Mouse (Mus musculus) midbrain, embryonic 15.5 days (tissue): ENCODE measurements around the gene Fam178b. TPM values are rescaled to one million over a fixed set of nuclear protein-coding genes. Genes with fewer than 3 reads are reported as not detected.
"Not testable (repeated sequence)": the region's sequence is repeated elsewhere in the genome, so short reads cannot be mapped to it uniquely, and the experiment has no call there.

Experiments
- ATAC-seq: fragments of 200-750 bp; cut with Nextera tagmentation; replicated peaks from 2 replicates; pipeline ENCODE4 v1.8.0; 2017; ENCODE audit warnings: moderate TSS enrichment
- H3K27ac ChIP-seq: fragments of 300-500 bp; sonication (generic); 2 replicates; pipeline ENCODE4 v1.5.1; 2015; ENCODE audit warnings: mild to moderate bottlenecking, inconsistent platforms
- H3K27me3 ChIP-seq: fragments of 300-500 bp; sonication (generic); replicated peaks from 2 replicates; pipeline ENCODE4 v1.6.1; 2015; ENCODE audit warnings: inconsistent platforms
- H3K36me3 ChIP-seq: fragments of 300-500 bp; sonication (generic); replicated peaks from 2 replicates; pipeline ENCODE4 v1.6.1; 2015; ENCODE audit warnings: inconsistent platforms
- H3K4me1 ChIP-seq: fragments of 300-500 bp; sonication (generic); 2 replicates; pipeline ENCODE4 v1.6.1; 2015; ENCODE audit warnings: inconsistent platforms
- H3K4me2 ChIP-seq: fragments of 300-500 bp; sonication (generic); 2 replicates; pipeline ENCODE4 v1.6.1; 2015; ENCODE audit warnings: inconsistent platforms, mild to moderate bottlenecking, moderate library complexity
- H3K4me3 ChIP-seq: fragments of 300-500 bp; sonication (generic); 2 replicates; pipeline ENCODE4 v1.5.1; 2015; ENCODE audit warnings: mild to moderate bottlenecking, inconsistent platforms
- H3K9ac ChIP-seq: fragments of 300-500 bp; sonication (generic); 2 replicates; pipeline ENCODE4 v1.6.1; 2015; ENCODE audit warnings: mild to moderate bottlenecking, inconsistent platforms
- H3K9me3 ChIP-seq: fragments of 300-500 bp; sonication (generic); 2 replicates; pipeline ENCODE4 v1.6.1; 2016; ENCODE audit warnings: inconsistent platforms
- WGBS: fragments of 180-500 bp; shearing (Covaris S2); methylation state at CpG from one replicate; pipeline ENCODE4 v1.1.7; 2015; ENCODE audit warnings: mixed read lengths; 5-methylcytosine and 5-hydroxymethylcytosine counted together
- polyA plus RNA-seq: library from polyadenylated mRNA; unstranded; fragments of >200 nt; fragmentation: Nextera tagmentation; extraction: Ambion mirVana; gene quantifications from 2 replicates; pipeline ENCODE4 v1.2.1, GENCODE M21; 2015

Gene Fam178b
- polyA plus RNA-seq, 1 experiment from 2014 or later: not detected

- peaks cover 23% of the 10 kb centered on the region; the same call in 1 of the 2 replicates for H3K36me3 ChIP-seq
- no peak for ATAC-seq
- no peak within 1 kb of the TSS for H3K9ac ChIP-seq
- no peaks in the 10 kb centered on the region for H3K27me3 ChIP-seq
- H3K4me1 ChIP-seq: no peaks in the 10 kb centered on the region
- H3K4me2 ChIP-seq: no peak within 1 kb of the TSS
- no peak within 1 kb of the TSS for H3K4me3 ChIP-seq
- H3K27ac ChIP-seq: no peak within 1 kb of the TSS
- WGBS: 72% methylated on average over 9 of the region's 9 CpGs
- H3K9me3 ChIP-seq: no peaks in the 10 kb centered on the region
These were observed 143.8 kb downstream of the Fam178b start, which contains the start of gene Gm42417 for GRCm38 (mm10) chr1:36539186-36539585. Gene Gm42417 (minus strand): TSS chr1:36539429.

GRCm38 (mm10) chr1:36538727-36539126 is 144.3 kb downstream of the Fam178b start:
- no peak overlapping the region for H3K27ac ChIP-seq
- H3K27me3 ChIP-seq: no peaks in the 10 kb centered on the region
- H3K9me3 ChIP-seq: no peaks in the 10 kb centered on the region
- H3K36me3 ChIP-seq: peaks cover 23% of the 10 kb centered on the region; the same call in 1 of the 2 replicates
- no peaks in the 10 kb centered on the region for H3K4me1 ChIP-seq
- H3K4me2 ChIP-seq: no peak overlapping the region
- H3K9ac ChIP-seq: no peak overlapping the region
- H3K4me3 ChIP-seq: no peak overlapping the region
- ATAC-seq: no peak
- 85% methylated on average over 4 of the region's 4 CpGs for WGBS

- H3K9me3 ChIP-seq, H3K4me3 ChIP-seq, H3K27me3 ChIP-seq, ATAC-seq, H3K27ac ChIP-seq, H3K9ac ChIP-seq, H3K4me1 ChIP-seq, H3K4me2 ChIP-seq: not testable (repeated sequence)
- H3K36me3 ChIP-seq: peaks cover 20% of the 10 kb centered on the region; the same call in 1 of the 2 replicates
- WGBS: 94% methylated on average over 9 of the region's 9 CpGs
These were observed 146.2 kb downstream of the Fam178b start, which contains the start of gene Ankrd23 for GRCm38 (mm10) chr1:36536783-36537182. Gene Ankrd23 (minus strand): TSS chr1:36536883.

DNA sequence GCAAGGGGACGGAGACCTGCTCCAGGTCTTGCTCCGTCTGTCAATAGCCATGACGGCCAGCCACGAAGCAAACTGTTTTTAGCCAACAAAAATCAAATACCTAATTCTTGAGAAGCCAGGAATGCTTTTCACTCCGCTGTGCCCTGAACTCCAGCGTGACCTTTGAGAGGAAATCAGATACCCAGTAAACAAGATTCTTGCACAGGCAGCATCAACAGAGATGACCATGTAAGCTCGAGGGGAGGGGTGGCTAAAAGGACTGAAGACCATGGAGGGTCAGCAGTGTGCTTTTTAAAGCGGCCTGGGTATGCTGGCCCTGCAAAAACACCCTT is 146.6 kb downstream of the Fam178b start:
- no peak overlapping the region for H3K9ac ChIP-seq
- H3K4me2 ChIP-seq: no peak overlapping the region
- no peaks in the 10 kb centered on the region for H3K4me1 ChIP-seq
- H3K9me3 ChIP-seq: no peaks in the 10 kb centered on the region
- no peaks in the 10 kb centered on the region for H3K27me3 ChIP-seq
- H3K36me3 ChIP-seq: peaks cover 17% of the 10 kb centered on the region; the same call in 1 of the 2 replicates
- no peak overlapping the region for H3K4me3 ChIP-seq
- no peak overlapping the region for H3K27ac ChIP-seq
- WGBS: 88% methylated on average over 8 of the region's 8 CpGs
- ATAC-seq: no peak

GRCm38 (mm10) chr1:36535477-36536396 is 147.2 kb downstream of the Fam178b start:
- Histone ChIP-seq H3K4me3 (no peak overlapping the region), H3K4me1 (no peaks in the 10 kb centered on the region), H3K36me3 (peaks cover 15% of the 10 kb centered on the region; the same call in 1 of the 2 replicates), H3K9me3 (no peaks in the 10 kb centered on the region), H3K9ac (no peak overlapping the region), H3K27me3 (no peaks in the 10 kb centered on the region), H3K4me2 (no peak overlapping the region), H3K27ac (no peak overlapping the region)
- no peak for ATAC-seq
- WGBS: 86% methylated on average over 11 of the region's 11 CpGs

GRCm38 (mm10) chr1:36534595-36535058 is 148.4 kb downstream of the Fam178b start:
- Histone ChIP-seq H3K36me3 (peaks cover 13% of the 10 kb centered on the region; the same call in 1 of the 2 replicates), H3K4me3 (no peak overlapping the region), H3K4me1 (no peaks in the 10 kb centered on the region), H3K9me3 (no peaks in the 10 kb centered on the region), H3K27me3 (no peaks in the 10 kb centered on the region), H3K9ac (no peak overlapping the region), H3K4me2 (no peak overlapping the region), H3K27ac (no peak overlapping the region)
- no peak for ATAC-seq
- WGBS: 84% methylated on average over 6 of the region's 6 CpGs

- Histone ChIP-seq H3K27me3 (no peaks in the 10 kb centered on the region), H3K9ac (no peak overlapping the region), H3K4me3 (no peak overlapping the region), H3K4me1 (no peaks in the 10 kb centered on the region), H3K9me3 (no peaks in the 10 kb centered on the region), H3K27ac (no peak overlapping the region), H3K36me3 (peaks cover 8% of the 10 kb centered on the region; the same call in 1 of the 2 replicates), H3K4me2 (no peak overlapping the region)
- WGBS: 82% methylated on average over 6 of the region's 6 CpGs
- ATAC-seq: no peak
These were observed 149.4 kb downstream of the Fam178b start for GRCm38 (mm10) chr1:36533546-36533945.

GRCm38 (mm10) chr1:36531461-36531860 is 151.5 kb downstream of the Fam178b start:
- 91% methylated on average over 12 of the region's 12 CpGs for WGBS
- ATAC-seq: no peak
- Histone ChIP-seq H3K27me3 (no peaks in the 10 kb centered on the region), H3K4me2 (no peak overlapping the region), H3K9me3 (no peaks in the 10 kb centered on the region), H3K9ac (no peak overlapping the region), H3K4me1 (no peaks in the 10 kb centered on the region), H3K36me3 (peaks cover 8% of the 10 kb centered on the region; the same call in 1 of the 2 replicates), H3K4me3 (no peak overlapping the region), H3K27ac (no peak overlapping the region)

DNA sequence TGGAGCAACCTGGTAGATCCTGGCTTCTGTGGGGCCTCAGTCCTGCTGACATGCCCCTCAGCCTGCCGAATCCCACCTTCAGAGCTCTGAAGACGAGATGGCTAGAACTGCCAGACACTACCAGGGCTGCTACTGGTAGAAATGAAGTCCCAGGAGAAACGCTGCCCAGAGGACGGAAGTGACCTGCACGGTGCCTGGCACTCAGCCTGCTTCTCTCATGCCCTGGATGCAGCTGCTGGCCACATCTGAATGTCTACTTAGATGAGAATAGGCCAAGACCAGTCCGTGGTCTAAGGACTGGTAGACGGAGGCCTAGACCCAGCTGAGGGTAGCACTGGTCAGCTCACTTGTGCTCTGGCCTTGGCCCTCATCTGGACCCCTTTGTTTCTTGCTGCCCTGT is 152.0 kb downstream of the Fam178b start:
- Histone ChIP-seq H3K4me1 (no peaks in the 10 kb centered on the region), H3K9me3 (no peaks in the 10 kb centered on the region), H3K27ac (no peak overlapping the region), H3K9ac (no peak overlapping the region), H3K27me3 (no peaks in the 10 kb centered on the region), H3K4me2 (no peak overlapping the region), H3K36me3 (peaks cover 11% of the 10 kb centered on the region; the same call in 1 of the 2 replicates), H3K4me3 (no peak overlapping the region)
- 91% methylated on average over 7 of the region's 7 CpGs for WGBS
- ATAC-seq: no peak

DNA sequence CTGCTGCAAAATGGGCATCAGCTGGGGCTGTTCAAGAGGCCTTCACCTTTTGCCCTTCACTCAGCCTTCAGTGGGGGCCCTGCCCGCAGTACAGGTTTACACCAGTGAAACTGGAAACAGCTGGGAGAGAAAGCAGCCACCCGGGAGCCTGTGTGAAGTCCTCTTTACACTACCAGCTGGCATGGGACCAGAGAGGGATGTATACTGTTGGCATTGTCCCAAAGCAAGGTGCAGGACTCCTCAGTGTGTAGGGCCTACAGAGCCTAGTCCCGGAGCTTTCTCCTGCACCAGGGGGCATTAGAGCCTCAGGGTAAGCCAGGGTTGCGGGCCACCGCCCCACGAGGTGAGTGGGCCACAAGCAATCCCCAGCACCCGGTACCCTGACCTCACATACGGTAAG is 152.5 kb downstream of the Fam178b start:
- WGBS: 79% methylated on average over 8 of the region's 8 CpGs
- no peak overlapping the region for H3K27ac ChIP-seq
- ATAC-seq: no peak

DNA sequence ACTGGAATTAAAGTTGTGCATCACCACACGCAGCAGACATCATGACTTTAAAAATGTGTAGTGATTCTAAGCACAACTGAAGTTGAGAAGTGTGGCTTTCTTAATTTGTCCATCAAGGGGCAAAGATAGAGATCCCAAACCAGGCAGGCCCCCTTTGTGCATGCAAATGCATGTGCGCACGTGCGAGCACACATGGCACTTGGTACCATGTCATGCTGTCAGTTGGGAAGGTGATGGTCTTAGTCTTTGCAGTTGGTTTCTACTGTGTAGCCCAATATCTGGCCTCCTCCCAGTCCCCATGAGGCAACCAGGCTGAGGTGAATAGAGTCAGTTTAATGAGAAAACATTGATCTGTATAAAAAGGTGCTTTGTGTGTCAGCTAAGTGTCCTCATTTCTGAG is 153.1 kb downstream of the Fam178b start:
- Histone ChIP-seq H3K4me2 (no peak overlapping the region), H3K27ac (no peak overlapping the region), H3K4me1 (no peaks in the 10 kb centered on the region), H3K36me3 (peaks cover 22% of the 10 kb centered on the region), H3K9me3 (no peaks in the 10 kb centered on the region), H3K27me3 (no peaks in the 10 kb centered on the region), H3K4me3 (no peak overlapping the region), H3K9ac (no peak overlapping the region)
- ATAC-seq: no peak
- 92% methylated on average over 4 of the region's 4 CpGs for WGBS

More for the DNA sequence above, 152.5 kb downstream of the Fam178b start:
- Histone ChIP-seq H3K36me3 (peaks cover 16% of the 10 kb centered on the region), H3K9ac (no peak overlapping the region), H3K9me3 (no peaks in the 10 kb centered on the region), H3K4me2 (no peak overlapping the region), H3K4me1 (no peaks in the 10 kb centered on the region), H3K4me3 (no peak overlapping the region), H3K27me3 (no peaks in the 10 kb centered on the region)

DNA sequence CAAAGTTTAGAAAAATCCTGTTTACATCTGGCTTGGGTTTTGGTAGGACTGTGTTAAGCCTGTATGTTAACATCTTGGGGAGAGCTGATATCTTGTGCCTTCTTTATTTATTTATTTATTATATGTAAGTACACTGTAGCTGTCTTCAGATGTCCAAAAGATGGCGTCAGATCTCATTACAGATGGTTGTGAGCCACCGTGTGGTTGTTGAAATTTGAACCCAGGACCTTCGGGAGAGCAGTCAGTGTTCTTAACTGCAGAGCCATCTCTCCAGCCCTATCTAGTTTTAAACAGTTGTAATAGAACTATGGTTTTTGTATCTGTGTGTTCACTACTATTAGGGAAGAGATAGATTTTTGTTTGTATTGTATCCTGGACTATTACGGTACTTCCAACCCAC is 153.7 kb downstream of the Fam178b start:
- Histone ChIP-seq H3K9ac (no peak overlapping the region), H3K9me3 (no peaks in the 10 kb centered on the region), H3K4me1 (no peaks in the 10 kb centered on the region), H3K27me3 (no peaks in the 10 kb centered on the region), H3K4me3 (no peak overlapping the region), H3K36me3 (peaks cover 24% of the 10 kb centered on the region), H3K27ac (no peak overlapping the region), H3K4me2 (no peak overlapping the region)
- ATAC-seq: no peak
- WGBS: 94% methylated on average over 4 of the region's 4 CpGs
